Mouse (Mus musculus) cerebellum, adult 9-10 months (tissue): Measurements from ENCODE around the gene Rpusd2.

Experiments used
- DNase-seq: peaks from one replicate; pipeline ENCODE4 v3.0.0; 2022

Rpusd2 gene

DNA sequence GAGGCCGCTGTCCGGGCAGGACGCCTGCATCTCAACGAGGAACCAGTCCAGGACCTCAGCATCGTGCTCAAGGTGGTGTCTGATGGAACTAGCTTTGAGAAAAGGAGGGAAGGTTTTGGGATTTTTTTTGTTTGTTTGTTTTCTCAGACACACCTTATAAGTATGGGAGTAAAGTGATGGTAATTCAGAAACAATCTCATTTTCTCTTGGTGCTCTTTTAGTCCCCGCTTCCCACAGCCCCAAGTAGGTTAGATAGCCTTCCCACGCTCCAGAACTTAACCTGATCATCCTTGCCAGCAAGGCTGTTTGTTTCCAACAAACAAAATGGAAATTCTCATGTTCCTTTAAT lies 781 bp downstream of the Rpusd2 start:
- no peak for DNase-seq

DNA sequence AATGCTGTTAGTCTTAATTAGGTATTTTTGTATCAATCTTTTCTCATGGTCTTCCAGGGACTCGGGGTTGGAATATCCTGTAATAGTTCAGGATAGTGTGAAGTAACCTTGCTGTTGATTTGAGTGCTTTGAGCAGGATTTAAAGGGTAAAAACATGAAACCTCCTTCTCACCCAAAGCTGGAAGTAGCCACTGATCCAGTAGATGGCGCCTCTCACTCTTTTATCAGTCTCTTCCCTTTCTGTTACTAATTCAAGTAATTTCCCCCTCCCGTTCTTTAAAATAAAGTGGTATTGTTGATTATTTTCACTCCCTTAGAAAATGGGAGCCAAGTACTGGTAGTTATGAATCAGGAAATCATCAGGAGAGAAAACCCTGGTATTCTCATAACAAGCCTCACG lies 6.3 kb downstream of the Rpusd2 start:
- DNase-seq = no peak

DNA sequence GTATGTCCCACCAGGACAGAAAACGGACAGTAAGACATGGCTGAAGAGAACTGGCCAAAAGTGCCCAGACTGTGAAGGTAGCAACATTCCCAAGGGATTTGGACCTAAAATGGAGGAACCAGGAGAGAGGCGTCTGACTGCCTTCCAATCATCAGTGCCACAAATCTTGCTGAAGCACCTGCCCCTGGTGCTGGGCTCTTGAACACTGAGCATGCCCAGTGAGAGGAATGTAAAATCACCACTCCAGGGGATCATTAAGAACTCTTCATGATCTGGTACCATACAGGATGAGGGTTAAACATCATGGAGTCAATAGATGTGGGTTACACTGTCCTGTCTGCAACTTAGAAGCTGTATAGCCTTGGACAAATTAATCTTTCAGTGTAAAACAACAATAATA lies 10.6 kb downstream of the Rpusd2 start:
- DNase-seq = no peak

DNA sequence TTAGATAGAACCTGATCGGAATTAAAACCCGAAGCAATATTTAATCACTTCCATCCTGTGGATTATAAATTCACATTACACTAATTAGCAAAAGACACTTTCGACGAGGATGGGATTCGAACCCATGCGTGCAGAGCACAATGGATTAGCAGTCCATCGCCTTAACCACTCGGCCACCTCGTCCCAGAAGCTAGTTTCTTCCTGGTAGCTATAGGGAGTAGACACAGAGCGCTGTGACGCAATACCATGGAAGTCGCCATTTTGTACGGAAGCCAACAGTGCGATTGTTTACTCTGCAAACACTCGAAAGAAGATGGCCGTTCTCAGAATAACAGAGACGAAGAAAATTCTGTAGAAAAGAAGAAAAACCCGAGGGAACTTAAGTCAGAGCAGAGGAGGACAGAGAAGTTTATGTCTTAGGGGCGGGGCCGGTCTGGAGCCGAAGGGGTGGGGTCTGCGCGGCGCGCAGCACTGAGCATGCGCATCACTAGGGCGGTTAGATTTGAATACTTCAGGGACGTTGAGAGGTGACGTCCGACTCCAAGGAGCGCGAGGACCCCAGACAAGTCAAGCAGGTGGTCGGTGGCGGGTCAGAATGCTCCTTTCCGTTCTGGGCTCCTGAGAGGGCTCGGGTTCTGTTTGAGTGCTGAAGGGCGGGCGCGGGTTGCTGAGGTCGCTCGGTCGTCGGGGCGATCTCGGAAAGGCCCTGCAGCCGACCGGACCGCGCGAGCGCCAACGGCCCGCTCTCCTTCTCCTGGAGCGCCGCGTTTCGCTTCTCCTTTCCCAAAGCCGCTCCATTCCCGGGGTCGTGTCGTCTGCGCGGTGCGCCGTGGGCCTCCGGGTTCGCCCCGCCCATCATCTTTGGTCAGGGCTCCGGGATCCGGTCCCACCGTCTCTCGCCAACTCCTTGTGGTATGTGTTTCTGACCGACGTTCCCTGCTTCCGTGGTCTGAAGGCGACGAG lies 12.3 kb downstream of the Rpusd2 start, which contains the start of gene Knl1:
TSS of gene Knl1 (plus strand) at position 471 of the 963 bp plus-strand sequence.
- DNase-seq = peak; percentile 97

DNA sequence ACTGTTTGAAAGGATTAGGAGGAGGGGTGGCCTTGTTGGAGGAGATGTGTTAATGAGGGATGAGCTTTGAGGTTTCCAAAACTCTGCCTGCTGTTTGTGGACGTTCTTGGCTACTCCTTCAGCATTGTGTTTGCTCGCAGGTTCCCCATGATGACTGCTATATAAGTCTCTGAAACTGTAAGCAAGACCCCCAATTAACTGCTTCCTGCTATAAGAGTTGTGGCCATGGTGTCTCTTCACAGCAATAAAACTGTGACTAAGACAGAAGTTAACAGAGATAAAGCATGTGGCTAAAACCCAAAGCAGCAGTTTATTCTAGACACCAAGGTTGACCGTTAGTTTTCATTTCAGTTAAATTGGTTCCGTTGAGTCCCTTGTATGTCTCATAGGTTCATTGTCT lies 13.3 kb downstream of the Rpusd2 start:
- no peak for DNase-seq

DNA sequence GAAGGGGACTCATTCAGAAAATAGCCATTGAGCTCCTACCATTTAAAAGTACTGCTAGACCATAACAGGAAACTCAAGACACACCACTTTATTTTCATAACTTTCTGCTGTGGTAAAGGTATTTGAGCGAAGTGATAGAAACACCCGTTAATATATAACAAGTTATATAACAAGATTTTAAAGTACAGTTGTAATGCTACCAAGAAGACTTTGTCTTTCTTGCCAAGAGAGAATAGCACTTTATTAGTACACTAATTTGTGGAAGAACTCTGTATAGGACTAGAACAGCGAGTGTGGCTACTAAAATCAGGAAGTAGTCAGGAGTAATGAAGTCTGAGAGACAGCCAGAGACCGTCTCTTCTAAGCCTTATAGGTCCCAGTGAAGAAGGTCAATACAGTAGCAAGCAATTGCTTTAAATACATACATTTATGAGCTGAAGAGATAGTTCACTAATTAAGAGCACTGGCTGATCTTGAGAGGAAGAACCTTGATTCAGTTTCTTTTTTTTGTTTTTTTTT lies 15.6 kb downstream of the Rpusd2 start:
- DNase-seq = no peak

DNA sequence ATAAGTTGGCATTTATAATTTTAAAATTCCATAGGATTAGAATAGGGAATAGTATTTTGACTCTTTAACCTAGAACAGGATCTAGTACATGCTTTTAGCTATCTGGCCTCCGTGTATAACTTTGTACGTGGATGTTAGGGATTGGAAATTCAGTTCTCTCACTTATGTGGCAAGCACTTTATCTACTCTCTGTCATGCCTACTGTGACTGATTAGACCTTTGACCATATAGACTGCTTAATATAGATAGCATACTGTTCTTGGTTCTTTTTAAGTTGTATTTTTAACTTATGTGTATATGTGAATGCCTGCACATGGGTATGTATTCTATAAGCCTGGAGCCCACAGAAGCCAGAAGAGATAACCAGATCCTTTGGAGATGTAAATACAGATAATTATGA lies 25.5 kb downstream of the Rpusd2 start:
- DNase-seq = no peak

DNA sequence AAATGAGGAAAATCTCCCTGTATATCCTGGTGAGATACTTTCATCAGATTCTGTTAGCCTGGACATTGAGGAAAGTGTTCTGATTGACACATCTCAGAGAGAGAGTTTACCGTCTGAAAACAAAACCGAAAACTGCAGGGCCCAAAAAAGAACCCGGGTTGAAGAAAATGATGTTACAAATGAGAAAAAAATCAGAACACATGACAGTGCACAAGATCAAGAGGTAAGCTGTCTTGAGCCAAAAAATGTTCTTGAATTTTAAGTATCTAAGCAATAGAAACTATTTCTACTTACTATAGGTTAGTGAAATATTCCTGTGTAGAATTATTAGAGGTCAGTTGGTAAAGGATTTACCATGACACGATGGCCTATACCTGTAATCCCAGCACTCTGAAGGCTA lies 37.8 kb downstream of the Rpusd2 start:
- no peak for DNase-seq

DNA sequence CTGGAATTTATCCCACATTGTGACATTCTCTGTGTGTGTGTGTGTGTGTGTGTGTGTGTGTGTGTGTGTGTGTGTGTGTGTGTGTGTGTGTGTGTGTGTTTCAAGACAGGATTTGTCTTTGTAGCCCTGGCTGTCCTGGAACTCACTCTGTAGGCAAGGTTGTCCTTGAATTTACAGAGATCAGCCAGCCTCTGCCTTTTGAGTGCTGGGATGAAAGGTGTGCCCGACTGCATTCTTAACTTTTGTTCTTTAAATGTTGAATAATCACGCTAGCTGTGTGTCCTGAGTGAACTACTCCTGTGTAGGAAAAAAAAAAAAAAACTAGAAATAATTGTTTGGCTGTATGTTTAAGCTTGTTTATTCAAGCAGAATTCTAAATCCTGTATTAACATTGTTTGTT lies 51.6 kb downstream of the Rpusd2 start:
- DNase-seq = no peak
